Mouse (Mus musculus): Measurements from ENCODE around the gene Gm7137.

Gene Gm7137

GRCm38 (mm10) chr10:77751254-77751653 lies 36.7 kb downstream of the Gm7137 start, which contains the start of gene Gm9736:
Gene Gm9736 (minus strand): TSS chr10:77751354.
- WGBS = 7% methylated on average over 1 of the region's 1 CpGs

- 48% methylated on average over 1 of the region's 1 CpGs for WGBS
These were observed 37.3 kb downstream of the Gm7137 start for GRCm38 (mm10) chr10:77750686-77751085.

GRCm38 (mm10) chr10:77741924-77742688 lies 45.9 kb downstream of the Gm7137 start, which contains the start of gene Gm18596:
Gene Gm18596 (minus strand): TSS chr10:77742638.
- WGBS = 63% methylated on average over 5 of the region's 5 CpGs

- 89% methylated on average over 4 of the region's 4 CpGs for WGBS
These were observed 49.1 kb downstream of the Gm7137 start for GRCm38 (mm10) chr10:77738929-77739328.
